Mouse (Mus musculus): ENCODE measurements around the gene Grid1. TPM values are rescaled to one million over a fixed set of nuclear protein-coding genes. Genes with fewer than 3 reads are reported as not detected.
A peak's percentile ranks its signal among the peaks of the same experiment; 100 is the strongest.

Grid1 gene
- polyA plus RNA-seq, 1 experiment from 2014 or later = 1.5 TPM

DNA sequence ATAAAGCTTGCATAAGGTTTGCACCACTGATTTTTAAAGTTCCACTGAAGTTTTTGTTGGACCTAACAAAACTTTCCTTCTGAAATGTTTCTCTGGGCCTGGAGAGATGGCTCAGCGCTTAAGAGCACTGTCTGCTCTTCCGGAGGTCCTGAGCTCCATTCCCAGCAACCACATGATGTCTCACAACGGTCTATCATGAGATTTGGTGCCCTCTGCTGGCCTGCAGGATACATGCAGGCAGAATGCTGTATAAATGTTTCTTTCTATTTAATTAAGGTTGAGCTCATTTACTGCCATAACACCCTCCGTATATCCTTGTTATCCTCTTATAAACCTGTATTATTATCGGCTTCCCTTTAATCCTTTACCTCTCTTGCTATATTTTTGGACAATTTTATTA is 805.8 kb downstream of the Grid1 start:
- no peaks in the 10 kb centered on the region for H3K4me1 ChIP-seq
- no peaks in the 10 kb centered on the region for H3K36me3 ChIP-seq (replicated peaks)
- peaks cover 3% of the 10 kb centered on the region; the same call in 1 of the 2 replicates for H3K9me3 ChIP-seq
- no peak for ATAC-seq (ENCODE audit: low FRiP score)
- no peaks in the 10 kb centered on the region for H3K27me3 ChIP-seq
- no peak overlapping the region for H3K9ac ChIP-seq
- no peak overlapping the region for H3K27ac ChIP-seq
- no peak overlapping the region for H3K4me3 ChIP-seq (replicated peaks)
- 95% methylated on average over 5 of the region's 5 CpGs for WGBS
- no peak overlapping the region for H3K4me2 ChIP-seq

MicroRNAs within 50 kb of the gene (microRNA counts, 519-probe panel; counts per million panel counts)
- microRNA mmu-miR-346 = not detected

Small RNA genes within 50 kb of the gene (microRNA-seq; reads per million reads assigned to microRNA genes)
- 118 reads per million, percentile 50 among the genes with 10 or more reads in this experiment for gene Mir346

Other genes with a start within 250 kb of the Grid1 start
- 0.13 and 0.20 TPM in 2 replicates for gene Ldb3, start 231.4 kb upstream of the Grid1 start, polyA plus RNA-seq (2016; fragmentation: Nextera tagmentation; extraction: Ambion mirVana)
- 0.19 and 0.28 TPM in 2 replicates for gene Opn4, start 220.0 kb upstream of the Grid1 start, polyA plus RNA-seq (2016; fragmentation: Nextera tagmentation; extraction: Ambion mirVana)
- 37.6 and 38.3 TPM in 2 replicates for gene Wapl, start 146.2 kb upstream of the Grid1 start, polyA plus RNA-seq (2016; fragmentation: Nextera tagmentation; extraction: Ambion mirVana)